Mouse (Mus musculus): ENCODE results near the gene Smim8.
"Not testable (repeated sequence)": the region's sequence is repeated elsewhere in the genome, so short reads cannot be mapped to it uniquely, and the experiment has no call there.

- TF ChIP-seq CTCF (IDR thresholded peaks at IDR 0.05; ENCODE audit: low read depth); EP300 (optimal IDR thresholded peaks at IDR 0.05): not testable (repeated sequence)
Observed at GRCm38 (mm10) chr4:34725710-34726109, 52.5 kb downstream of the Smim8 start.

Measured in stomach, postnatal 0 days (tissue).